Mouse (Mus musculus): Measurements from ENCODE around the gene Tmsb4x. TPM values are rescaled to one million over a fixed set of nuclear protein-coding genes. Genes with fewer than 3 reads are reported as not detected.

Tmsb4x gene
- total RNA-seq, 1 experiment from 2014 or later: 1,379 TPM

GRCm38 (mm10) chrX:167186306-167186705, 22.8 kb downstream of the Tmsb4x start:
- ATAC-seq (replicated peaks; ENCODE audit: low read depth, poor library complexity, severe bottlenecking): no peak

- ATAC-seq (replicated peaks; ENCODE audit: low read depth, poor library complexity, severe bottlenecking): no peak
Measured at GRCm38 (mm10) chrX:167183535-167183934, 25.6 kb downstream of the Tmsb4x start.

DNA sequence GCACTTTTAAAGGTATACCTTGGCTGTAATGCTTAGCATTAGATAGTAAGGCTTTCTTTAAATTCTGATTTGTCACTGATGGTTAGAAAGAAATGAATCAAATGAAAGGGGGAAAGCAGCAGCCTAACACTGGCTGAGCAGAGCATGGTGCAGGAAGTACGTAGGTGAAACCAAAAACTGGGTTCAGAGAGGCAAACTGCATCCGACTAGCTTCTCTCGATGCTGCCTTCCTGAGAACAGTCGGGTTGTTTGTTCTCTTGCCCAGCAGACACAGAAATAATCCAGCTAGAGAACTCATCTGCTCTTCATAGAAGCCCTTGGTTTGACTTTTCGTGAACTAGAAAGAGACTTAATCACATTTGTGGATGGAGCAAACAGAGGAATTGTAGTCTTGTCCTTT, 26.7 kb downstream of the Tmsb4x start:
- ATAC-seq (replicated peaks; ENCODE audit: low read depth, poor library complexity, severe bottlenecking): no peak

DNA sequence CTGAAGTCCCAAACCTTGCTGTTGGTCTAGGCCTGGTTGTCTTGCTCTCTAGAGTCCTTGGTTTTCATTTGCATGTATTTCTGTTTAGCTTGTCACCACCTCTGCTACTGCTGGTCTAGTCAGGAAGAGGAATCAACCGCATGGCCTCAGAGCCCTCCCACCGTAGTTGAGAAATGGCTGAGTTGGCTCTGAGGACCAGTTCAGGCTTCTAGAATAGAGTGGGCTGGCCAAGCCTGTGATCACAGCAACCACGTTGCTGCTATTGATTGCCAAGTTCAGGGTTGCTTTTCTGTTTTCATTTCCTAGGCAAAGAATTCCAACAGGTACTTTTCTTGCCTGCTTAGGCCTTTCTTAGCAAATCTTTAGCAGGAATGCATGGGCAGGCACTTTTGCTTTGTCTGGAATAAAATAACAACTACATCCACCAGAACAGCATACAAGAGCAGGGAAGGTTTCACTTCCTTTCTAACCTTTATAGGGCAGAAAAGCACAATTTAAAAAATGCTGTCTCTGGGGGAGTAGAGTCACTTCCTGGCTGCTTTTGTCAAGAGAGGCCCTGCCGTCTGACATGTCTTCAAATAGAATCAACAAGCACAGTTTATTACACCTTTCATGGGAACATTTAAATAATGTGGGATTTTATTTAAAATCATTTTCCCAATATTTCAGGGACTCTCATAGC, 29.0 kb downstream of the Tmsb4x start:
- peak; percentile 94 for ATAC-seq (replicated peaks; ENCODE audit: low read depth, poor library complexity, severe bottlenecking)

DNA sequence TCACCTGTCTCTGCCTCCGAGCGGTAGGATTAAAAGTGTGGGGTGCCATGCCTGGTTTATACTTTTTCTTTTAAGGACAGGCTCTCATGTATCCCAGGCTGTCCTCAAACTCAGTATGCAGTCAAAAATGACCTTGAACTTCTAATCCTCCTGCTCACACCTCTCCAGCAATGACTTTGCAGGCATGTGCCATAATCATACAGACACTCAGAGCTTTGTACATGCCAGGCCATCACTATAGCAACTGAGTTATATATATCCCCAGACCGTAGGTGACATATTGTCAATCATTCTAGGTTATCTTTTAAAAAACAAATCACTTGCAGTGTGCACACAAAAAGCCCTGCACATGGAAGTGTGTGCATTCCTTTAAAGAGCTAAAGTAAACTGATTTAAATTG, 29.6 kb downstream of the Tmsb4x start:
- peak; percentile 16 for ATAC-seq (replicated peaks; ENCODE audit: low read depth, poor library complexity, severe bottlenecking)

- no peak for ATAC-seq (replicated peaks; ENCODE audit: low read depth, poor library complexity, severe bottlenecking)
Measured at GRCm38 (mm10) chrX:167175319-167175718, 33.8 kb downstream of the Tmsb4x start.

DNA sequence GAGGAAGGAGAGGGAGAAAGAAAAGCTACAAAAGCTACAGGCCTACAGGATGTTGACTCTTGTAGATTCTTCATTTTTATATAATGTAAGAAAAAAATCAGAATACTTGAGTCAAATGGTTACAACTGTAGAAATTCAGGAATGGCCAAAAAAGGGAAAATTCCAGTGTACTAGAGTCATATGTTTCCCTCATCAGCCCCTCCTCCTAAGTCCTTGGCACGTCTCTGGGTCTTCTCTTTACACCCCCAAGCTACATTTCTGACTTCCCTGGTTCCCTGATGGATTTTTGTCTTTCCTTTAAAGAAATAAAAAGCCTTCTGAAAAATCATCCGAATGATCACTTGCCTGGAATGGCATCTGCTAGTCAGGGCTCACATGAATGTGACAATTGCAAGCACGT, 34.8 kb downstream of the Tmsb4x start:
- ATAC-seq (replicated peaks; ENCODE audit: low read depth, poor library complexity, severe bottlenecking): no peak

- 0 out of 2 replicates have a peak, but pooled peaks have one; percentile 32 for ATAC-seq (replicated peaks; ENCODE audit: low read depth, poor library complexity, severe bottlenecking)
Measured at GRCm38 (mm10) chrX:167172256-167172655, 36.9 kb downstream of the Tmsb4x start.

DNA sequence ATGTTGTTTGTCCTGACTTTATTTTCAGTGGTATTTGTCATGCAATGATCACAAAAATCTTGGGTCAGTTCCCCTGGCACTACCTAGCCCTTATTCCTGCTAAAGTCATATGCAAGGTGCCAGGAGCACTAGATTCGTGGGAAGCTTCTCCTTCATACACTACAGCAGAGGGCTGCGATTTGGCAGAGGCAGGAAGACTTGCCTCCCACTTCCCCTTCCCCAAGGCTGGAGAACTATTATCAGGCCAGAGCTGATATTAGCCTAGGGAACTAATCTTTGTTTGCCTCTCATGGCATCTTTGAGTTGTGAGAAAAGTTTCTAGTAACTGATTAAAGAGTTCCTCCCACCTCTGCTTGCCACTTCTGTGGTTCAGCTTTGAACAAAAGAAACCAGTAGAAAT, 37.8 kb downstream of the Tmsb4x start:
- peak; percentile 48; the same call in 1 of the 2 replicates for ATAC-seq (replicated peaks; ENCODE audit: low read depth, poor library complexity, severe bottlenecking)

DNA sequence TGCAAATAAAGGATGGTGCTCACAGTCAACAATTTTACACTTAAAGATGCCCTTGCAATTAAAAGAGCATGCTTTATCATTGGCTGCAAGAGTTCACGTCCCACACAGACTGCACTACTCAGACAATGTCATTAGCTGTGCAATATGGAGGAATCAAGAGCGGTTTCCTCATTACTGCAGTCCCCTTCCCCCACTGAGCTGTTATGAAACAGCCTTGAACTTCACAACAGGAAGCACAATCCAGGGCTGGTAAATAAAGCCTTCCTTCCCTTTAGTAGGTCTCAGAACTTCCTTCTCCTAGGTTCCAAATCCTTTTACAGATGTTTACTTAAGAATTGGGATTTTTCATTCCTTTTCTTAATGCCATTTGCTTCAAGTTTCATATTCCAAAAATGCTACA, 41.8 kb downstream of the Tmsb4x start:
- ATAC-seq (replicated peaks; ENCODE audit: low read depth, poor library complexity, severe bottlenecking): peak; percentile 76

- ATAC-seq (replicated peaks; ENCODE audit: low read depth, poor library complexity, severe bottlenecking): no peak
Measured at GRCm38 (mm10) chrX:167166051-167166450, 43.1 kb downstream of the Tmsb4x start.

DNA sequence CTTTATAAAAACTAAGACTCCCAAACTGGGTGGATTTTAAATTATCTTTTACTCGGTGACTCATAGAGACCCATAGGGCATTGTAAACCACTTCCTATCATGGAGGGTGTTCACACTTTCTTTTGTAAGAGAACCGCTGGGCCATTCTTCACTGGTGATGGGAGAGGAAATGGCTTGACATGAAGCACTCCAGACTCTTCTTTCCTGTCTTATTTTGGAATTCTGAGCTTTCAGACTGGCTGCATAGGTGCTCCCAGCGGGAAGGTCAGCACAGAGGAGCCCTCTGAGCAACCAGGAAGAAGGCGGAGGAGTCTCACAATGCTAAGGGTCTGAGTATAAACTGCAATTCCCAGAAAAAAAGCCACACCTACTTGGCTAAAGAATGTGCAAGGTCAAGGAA, 51.4 kb downstream of the Tmsb4x start:
- ATAC-seq (replicated peaks; ENCODE audit: low read depth, poor library complexity, severe bottlenecking): no peak

Other genes starting within 250 kb of the Tmsb4x start
- 1.1 TPM in 1 of 2 replicates, not detected in the other for gene Tlr8, start 55.0 kb upstream of the Tmsb4x start, total RNA-seq (2017)
- 1.8 and 5.2 TPM in 2 replicates for gene Tlr7, start 121.2 kb upstream of the Tmsb4x start, total RNA-seq (2017)
- gene Prps2, start 173.4 kb upstream of the Tmsb4x start, total RNA-seq (2017): 51.8 and 66.5 TPM in 2 replicates

Measured in common myeloid progenitor, adult 5-6 weeks (primary cell).